Mouse (Mus musculus) adrenal gland, postnatal 4 days (tissue): ENCODE results near the gene Nr1h4. TPM values are rescaled to one million over a fixed set of nuclear protein-coding genes. Genes with fewer than 3 reads are reported as not detected.

ENCODE experiments used
- DNase-seq, 2 experiments: peaks; one replicate each; pipeline ENCODE4 v3.0.0; 2021 to 2022; ENCODE audit warnings: low spot score in 2 of 2, mixed read lengths in 2 of 2
- total RNA-seq, 2 experiments: library from RNA; stranded (reverse); gene quantifications; 2 replicates each; pipeline ENCODE4 v1.2.3; 2021

Nr1h4 gene
- total RNA-seq, 2 experiments from 2014 or later, result 21.0 to 27.0 TPM

- DNase-seq, result no peak
These were observed 10.9 kb downstream of the Nr1h4 start for GRCm38 (mm10) chr10:89522481-89522880.

GRCm38 (mm10) chr10:89521790-89522431 lies 11.5 kb downstream of the Nr1h4 start:
- DNase-seq, result no peak

- DNase-seq, result no peak
These were observed 13.0 kb downstream of the Nr1h4 start for GRCm38 (mm10) chr10:89520381-89520780.

- DNase-seq, result no peak
These were observed 14.2 kb downstream of the Nr1h4 start for GRCm38 (mm10) chr10:89519226-89519625.

- DNase-seq, result no peak
These were observed 15.0 kb downstream of the Nr1h4 start for GRCm38 (mm10) chr10:89518365-89518764.

GRCm38 (mm10) chr10:89515813-89516212 lies 17.6 kb downstream of the Nr1h4 start:
- DNase-seq, result no peak

GRCm38 (mm10) chr10:89512562-89512961 lies 20.8 kb downstream of the Nr1h4 start:
- DNase-seq, result no peak

- DNase-seq, result no peak
These were observed 22.8 kb downstream of the Nr1h4 start for GRCm38 (mm10) chr10:89510547-89510946.

GRCm38 (mm10) chr10:89508567-89508966 lies 24.8 kb downstream of the Nr1h4 start:
- DNase-seq, result no peak

- DNase-seq, result no peak
These were observed 26.9 kb downstream of the Nr1h4 start for GRCm38 (mm10) chr10:89506479-89506878.

GRCm38 (mm10) chr10:89505592-89505955 lies 27.8 kb downstream of the Nr1h4 start:
- DNase-seq, result no peak

- DNase-seq, result no peak
These were observed 28.3 kb downstream of the Nr1h4 start for GRCm38 (mm10) chr10:89504952-89505591.

- no peak for DNase-seq
These were observed 30.3 kb downstream of the Nr1h4 start for GRCm38 (mm10) chr10:89502986-89503560.

- DNase-seq, result no peak
These were observed 31.5 kb downstream of the Nr1h4 start for GRCm38 (mm10) chr10:89501902-89502301.

- no peak for DNase-seq
These were observed 37.8 kb downstream of the Nr1h4 start for GRCm38 (mm10) chr10:89495537-89495936.

- DNase-seq, result no peak
These were observed 42.1 kb downstream of the Nr1h4 start for GRCm38 (mm10) chr10:89491321-89491720.

GRCm38 (mm10) chr10:89490250-89490649 lies 43.1 kb downstream of the Nr1h4 start:
- DNase-seq, result no peak

- no peak for DNase-seq
These were observed 43.9 kb downstream of the Nr1h4 start for GRCm38 (mm10) chr10:89489459-89489858.

GRCm38 (mm10) chr10:89486995-89487742 lies 46.2 kb downstream of the Nr1h4 start:
- no peak for DNase-seq

- no peak for DNase-seq
These were observed 48.5 kb downstream of the Nr1h4 start for GRCm38 (mm10) chr10:89484907-89485306.

GRCm38 (mm10) chr10:89483812-89484602 lies 49.4 kb downstream of the Nr1h4 start:
- no peak for DNase-seq
